Mouse (Mus musculus) forebrain, embryonic 15.5 days (tissue): ENCODE results near the gene Atrip. TPM values are rescaled to one million over a fixed set of nuclear protein-coding genes. Genes with fewer than 3 reads are reported as not detected.

Experiments
- polyA plus RNA-seq: library from polyadenylated mRNA; unstranded; fragments of >200 nt; fragmentation: Nextera tagmentation; extraction: Ambion mirVana; gene quantifications from 2 replicates; pipeline ENCODE4 v1.2.1, GENCODE M21; 2015

The Atrip gene
- polyA plus RNA-seq, 1 experiment from 2014 or later: 36.5 TPM

Other genes with a start within 250 kb of the Atrip start
- gene Celsr3, start 247.8 kb downstream of the Atrip start, polyA plus RNA-seq: 16.7 and 20.0 TPM in 2 replicates
- 9.0 and 9.8 TPM in 2 replicates for gene Slc26a6, start 220.8 kb downstream of the Atrip start, polyA plus RNA-seq
- gene Tmem89, start 159.5 kb downstream of the Atrip start, polyA plus RNA-seq: not detected in 2 replicates
- gene Uqcrc1, start 137.5 kb downstream of the Atrip start, polyA plus RNA-seq: 384 and 386 TPM in 2 replicates
- 1.1 and 2.0 TPM in 2 replicates for gene Col7a1, start 120.5 kb downstream of the Atrip start, polyA plus RNA-seq
- gene Ucn2, start 88.1 kb downstream of the Atrip start, polyA plus RNA-seq: not detected in 2 replicates
- gene Pfkfb4, start 82.3 kb downstream of the Atrip start, polyA plus RNA-seq: 27.3 and 28.0 TPM in 2 replicates
- 48.0 and 49.0 TPM in 2 replicates for gene Shisa5, start 35.6 kb downstream of the Atrip start, polyA plus RNA-seq
- gene Trex1, start 14.4 kb downstream of the Atrip start, polyA plus RNA-seq: 16.5 and 16.7 TPM in 2 replicates
- gene Ccdc51, start 8.4 kb upstream of the Atrip start, polyA plus RNA-seq: 17.3 and 18.4 TPM in 2 replicates
- gene Tma7, start 8.5 kb upstream of the Atrip start, polyA plus RNA-seq: 568 and 598 TPM in 2 replicates
- 20.7 and 23.5 TPM in 2 replicates for gene Plxnb1, start 21.3 kb upstream of the Atrip start, polyA plus RNA-seq
- gene Fbxw21, start 87.9 kb upstream of the Atrip start, polyA plus RNA-seq: not detected in 2 replicates
- gene Fbxw13, start 121.9 kb upstream of the Atrip start, polyA plus RNA-seq: 0.28 TPM in 1 of 2 replicates, not detected in the other
- gene Fbxw20, start 160.6 kb upstream of the Atrip start, polyA plus RNA-seq: not detected in 2 replicates
- gene Fbxw14, start 213.6 kb upstream of the Atrip start, polyA plus RNA-seq: not detected in 2 replicates